Mouse (Mus musculus): ENCODE results near the gene Sarnp. TPM values are rescaled to one million over a fixed set of nuclear protein-coding genes. Genes with fewer than 3 reads are reported as not detected.

The Sarnp gene
- total RNA-seq, 2 experiments from 2014 or later, result 33.3 to 36.3 TPM

DNA sequence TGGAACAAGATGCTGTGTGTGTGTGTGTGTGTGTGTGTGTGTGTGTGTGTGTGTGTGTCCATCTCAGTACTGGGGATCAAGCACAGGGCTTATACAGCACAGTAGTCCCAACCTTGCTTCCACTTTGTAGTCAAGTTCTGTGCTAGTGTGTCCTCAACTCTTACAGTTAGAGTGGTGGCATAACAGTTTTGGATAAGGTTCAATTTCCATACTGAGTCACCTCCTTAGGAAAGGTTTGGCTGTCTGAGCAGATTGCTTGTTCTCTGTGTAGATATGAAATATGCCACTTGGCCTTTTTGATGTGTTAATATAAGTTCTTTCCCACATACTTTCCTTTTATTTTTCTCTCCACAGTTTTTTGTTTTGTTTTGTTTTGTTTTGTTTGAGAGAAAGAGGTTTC lies 61.2 kb downstream of the Sarnp start:
- intact Hi-C loops (cut with DNase I; ENCODE audit: low total_unique reads), result no loop called here
- DNase-seq, result no peak

DNA sequence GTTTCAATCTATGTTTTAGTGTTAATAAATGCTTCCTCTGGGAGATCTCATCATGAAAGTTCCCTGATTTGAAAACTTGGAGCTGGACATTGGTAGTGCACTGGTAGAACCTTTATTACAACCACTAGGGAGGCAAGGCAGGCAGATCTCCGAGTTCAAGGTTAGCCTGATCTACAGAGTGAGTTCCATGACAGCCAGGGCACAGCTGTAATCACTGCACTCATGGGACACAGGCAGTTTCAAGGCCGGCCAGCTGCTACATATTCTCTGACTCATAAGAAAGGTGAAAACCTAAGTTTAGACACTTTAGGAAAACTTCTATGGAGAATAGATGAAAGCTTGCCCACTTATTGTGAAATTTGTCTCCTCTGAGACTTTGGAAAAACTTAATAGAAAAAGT lies 61.7 kb downstream of the Sarnp start:
- intact Hi-C loops (cut with DNase I; ENCODE audit: low total_unique reads), result no loop called here

DNA sequence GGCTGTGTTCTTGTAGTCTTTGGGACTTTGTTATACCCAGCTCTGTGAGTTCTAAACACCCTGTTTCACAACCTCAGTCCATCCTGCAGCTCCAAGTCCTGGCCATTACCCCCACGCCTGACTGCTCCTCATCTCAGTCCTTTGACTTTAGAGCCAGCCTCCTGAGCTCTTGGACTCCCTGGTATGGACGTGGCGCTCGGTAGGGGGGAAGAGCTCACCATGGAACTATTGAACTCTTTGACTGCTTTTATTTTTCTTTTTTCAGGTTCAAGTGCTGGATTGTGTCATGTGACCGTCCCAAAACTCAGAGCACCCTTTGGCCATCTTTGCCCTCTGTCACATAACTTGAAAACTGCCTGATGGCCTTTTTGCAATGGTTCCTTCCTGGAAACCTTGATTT lies 64.9 kb downstream of the Sarnp start:
- no peak for DNase-seq
- intact Hi-C loops (cut with DNase I; ENCODE audit: low total_unique reads), result no loop called here

More for the DNA sequence above, 61.7 kb downstream of the Sarnp start:
- no peak for DNase-seq

GRCm38 (mm10) chr10:128888941-128889827 lies 72.1 kb downstream of the Sarnp start:
- intact Hi-C loops (cut with DNase I; ENCODE audit: low total_unique reads), result no loop called here

DNA sequence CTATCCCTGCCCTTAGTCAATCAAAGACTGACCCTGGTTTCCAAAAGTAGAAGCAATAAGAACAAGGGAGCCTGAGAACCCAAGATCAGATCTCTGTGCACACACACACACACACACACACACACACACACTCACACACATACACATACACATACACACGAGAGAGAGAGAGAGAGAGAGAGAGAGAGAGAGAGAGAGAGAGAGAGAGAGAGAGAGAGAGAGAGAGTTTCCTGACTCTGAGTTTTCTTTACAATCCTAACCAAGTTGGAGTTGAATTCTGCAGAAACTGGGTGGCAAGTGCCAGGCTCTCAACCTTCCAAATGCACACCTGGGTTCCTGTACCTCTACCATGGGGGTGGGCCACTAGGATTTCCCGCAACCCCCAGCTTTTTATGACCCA lies 72.7 kb downstream of the Sarnp start:
- DNase-seq, result no peak
- intact Hi-C loops (cut with DNase I; ENCODE audit: low total_unique reads), result loop anchor here (5.0 kb wide), 2 partner anchors 43 to 158 kb away; no protein-coding TSS in a partner anchor

More at GRCm38 (mm10) chr10:128888941-128889827, 72.1 kb downstream of the Sarnp start:
- no peak for DNase-seq

DNA sequence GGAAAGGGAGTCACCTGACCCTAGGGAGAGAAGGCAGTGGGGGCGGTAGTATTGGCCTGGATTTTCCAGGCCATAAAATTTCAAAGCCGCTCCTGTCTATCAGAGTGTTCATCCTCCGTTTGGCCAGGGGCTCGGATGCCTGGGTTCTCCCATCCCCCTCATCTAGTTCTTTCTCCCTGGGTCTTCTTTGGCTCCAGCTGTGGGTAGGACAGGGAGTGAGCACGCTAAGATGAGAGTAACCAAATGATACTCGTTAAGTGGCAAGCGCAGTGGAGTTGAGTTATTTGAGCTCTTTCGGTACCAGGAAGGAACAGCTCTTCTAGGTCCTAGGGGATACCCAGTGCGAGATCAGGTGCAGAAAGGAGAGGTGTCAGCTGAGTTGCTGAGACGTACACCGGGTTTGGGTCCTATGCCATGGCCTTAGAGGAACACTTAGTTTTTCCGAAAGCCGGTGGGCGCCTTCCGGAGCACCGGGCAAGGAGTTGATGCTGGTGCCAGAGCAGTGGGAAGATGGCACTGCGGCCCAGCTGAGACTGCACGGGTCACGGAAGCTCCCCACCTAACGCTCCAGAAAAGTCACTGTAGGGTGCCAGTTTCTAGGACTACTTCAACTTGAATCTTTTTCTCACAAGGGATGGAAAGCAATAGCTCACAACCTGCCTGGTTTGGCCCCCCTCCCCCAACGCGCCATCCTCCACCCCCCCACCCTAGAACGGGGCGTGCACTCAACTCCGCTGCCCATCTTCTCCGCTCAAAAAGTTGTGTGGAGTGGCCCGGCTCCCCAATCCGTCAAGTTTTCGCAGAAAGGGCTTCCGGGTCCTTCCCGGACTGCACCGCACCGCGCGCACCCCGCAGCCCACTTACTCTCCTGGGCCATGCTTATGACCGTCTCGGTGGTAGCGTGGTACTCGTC lies 73.5 kb downstream of the Sarnp start:
- intact Hi-C loops (cut with DNase I; ENCODE audit: low total_unique reads), result loop anchor here (5.0 kb wide), 2 partner anchors 43 to 158 kb away; no protein-coding TSS in a partner anchor

GRCm38 (mm10) chr10:128891296-128892094 lies 74.4 kb downstream of the Sarnp start, which contains the start of gene Gdf11:
Gene Gdf11 (minus strand): TSS chr10:128891718.
- intact Hi-C loops (cut with DNase I; ENCODE audit: low total_unique reads), result loop anchor here (5.0 kb wide), 2 partner anchors 44 to 159 kb away; no protein-coding TSS in a partner anchor
- peak; percentile 65 for DNase-seq

More for the DNA sequence above, 73.5 kb downstream of the Sarnp start:
- no peak for DNase-seq

GRCm38 (mm10) chr10:128892246-128892645 lies 75.1 kb downstream of the Sarnp start:
- DNase-seq, result no peak
- intact Hi-C loops (cut with DNase I; ENCODE audit: low total_unique reads), result loop anchor here (5.0 kb wide), 2 partner anchors 45 to 160 kb away; no protein-coding TSS in a partner anchor

DNA sequence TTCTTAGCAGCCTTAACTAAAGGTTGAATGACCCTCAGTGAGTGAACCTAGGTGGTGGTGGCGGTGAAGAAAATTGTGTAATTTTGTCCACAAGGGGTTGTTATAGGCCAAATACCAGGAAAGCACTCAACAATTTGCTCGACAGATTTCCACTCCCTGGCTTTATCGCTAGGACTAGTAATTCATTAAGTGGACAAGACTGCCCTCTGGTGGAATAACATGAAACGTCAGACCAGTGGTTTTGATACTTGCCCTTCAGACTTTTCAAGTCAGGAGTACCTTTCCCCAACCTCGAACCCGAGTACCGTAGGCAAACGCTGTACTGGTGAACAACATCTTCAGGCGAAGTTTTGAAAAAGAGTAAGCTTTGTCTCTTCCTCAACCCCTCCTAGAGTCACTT lies 78.3 kb downstream of the Sarnp start:
- intact Hi-C loops (cut with DNase I; ENCODE audit: low total_unique reads), result no loop called here
- DNase-seq, result peak; percentile 48

DNA sequence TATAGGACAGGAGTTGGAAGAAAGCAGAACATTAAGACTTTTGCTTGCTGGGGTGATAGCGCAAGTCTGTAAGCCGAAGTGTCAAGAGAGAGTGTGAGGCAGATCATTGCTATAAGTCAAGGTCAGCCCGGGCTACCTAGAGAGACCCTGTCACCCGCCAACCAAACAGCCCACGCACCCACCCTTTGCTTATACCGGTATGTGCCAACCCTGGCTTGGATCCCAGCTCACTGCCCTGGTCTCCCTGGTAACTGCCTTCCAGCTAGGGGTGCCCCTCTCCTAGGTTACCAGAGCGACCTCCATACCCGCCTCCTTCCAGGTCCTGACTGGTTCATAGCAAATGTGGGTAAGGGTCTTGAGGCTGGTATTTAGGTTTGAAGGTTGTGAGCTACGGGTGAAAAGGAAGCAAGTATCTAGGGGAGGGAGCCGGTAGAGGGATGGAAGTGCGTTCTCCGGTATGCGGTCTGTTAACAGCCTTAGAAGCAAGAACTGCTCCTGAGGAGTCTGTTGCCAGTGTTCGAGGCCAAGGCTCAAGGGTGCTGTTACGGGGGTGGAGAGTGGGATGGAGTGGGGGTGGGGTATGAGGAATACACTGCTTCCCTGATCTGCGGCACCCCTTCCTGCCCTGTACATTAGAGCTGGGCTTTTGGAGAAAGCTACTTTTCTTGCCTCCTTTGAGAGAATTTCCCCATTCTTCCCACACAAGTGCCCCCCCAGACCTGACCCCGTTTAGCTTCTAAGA lies 79.0 kb downstream of the Sarnp start:
- intact Hi-C loops (cut with DNase I; ENCODE audit: low total_unique reads), result no loop called here
- DNase-seq, result no peak

DNA sequence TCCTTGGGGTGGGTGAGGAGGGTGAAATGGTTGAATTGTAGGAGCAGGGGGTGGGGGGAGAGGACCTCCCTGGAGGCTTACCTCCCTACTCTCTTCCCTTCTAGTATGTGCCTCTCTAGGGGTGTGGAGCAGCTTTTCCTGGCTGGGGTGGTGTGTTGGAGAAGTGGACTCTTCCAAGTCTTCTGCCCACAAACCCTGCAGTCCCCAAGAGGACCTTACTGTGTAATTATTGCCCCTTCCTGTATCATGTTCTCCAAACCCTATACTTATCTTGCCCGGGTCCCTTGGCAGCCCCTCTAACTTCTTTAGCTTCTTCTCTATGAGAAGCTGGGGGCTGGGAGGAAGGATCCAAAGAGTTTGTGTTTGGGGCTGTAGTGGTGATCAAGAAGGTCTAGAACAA lies 79.7 kb downstream of the Sarnp start:
- intact Hi-C loops (cut with DNase I; ENCODE audit: low total_unique reads), result no loop called here
- DNase-seq, result no peak

DNA sequence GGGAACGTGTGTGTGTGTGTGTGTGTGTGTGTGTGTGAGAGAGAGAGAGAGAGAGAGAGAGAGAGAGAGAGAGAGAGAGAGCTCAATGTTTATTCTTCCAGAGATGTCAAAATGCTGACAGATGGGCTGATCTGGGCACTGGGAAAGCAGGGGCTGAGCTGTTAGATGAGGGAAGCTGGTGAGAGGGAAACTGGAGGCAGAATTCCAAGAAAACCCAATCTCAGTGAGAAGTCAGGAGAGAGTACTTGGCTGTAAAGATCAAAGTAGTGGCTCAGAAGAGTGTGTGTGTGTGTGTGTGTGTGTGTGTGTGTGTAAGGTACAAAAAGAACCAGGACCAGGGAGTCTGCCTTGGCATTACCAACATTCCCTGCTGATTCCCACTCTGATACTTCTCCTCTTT lies 80.4 kb downstream of the Sarnp start:
- intact Hi-C loops (cut with DNase I; ENCODE audit: low total_unique reads), result no loop called here
- no peak for DNase-seq

GRCm38 (mm10) chr10:128899759-128900490 lies 82.8 kb downstream of the Sarnp start:
- DNase-seq, result no peak
- intact Hi-C loops (cut with DNase I; ENCODE audit: low total_unique reads), result no loop called here

DNA sequence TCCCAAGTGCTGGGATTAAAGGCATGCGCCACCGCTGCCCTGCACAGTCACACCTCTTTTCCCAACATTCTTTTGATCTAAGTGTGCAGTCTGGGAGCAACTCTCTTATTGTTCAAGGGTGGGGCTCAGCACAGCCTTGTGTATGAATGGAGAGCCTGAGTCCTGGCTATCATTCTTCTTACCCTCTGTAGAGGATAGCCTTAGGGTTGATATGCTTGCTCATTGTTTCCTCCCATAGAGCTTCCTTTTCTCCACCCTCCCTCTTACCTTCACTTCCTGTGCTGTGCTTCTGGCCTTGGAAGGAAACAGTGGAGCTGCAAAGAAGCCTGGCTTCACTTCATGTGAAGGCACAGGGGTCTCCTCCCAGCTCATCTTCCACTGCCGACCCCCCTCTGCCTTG lies 83.6 kb downstream of the Sarnp start, which contains the start of gene Cd63:
Gene Cd63 (plus strand): TSS at position 292 of the 400 bp plus-strand sequence.
- DNase-seq, result no peak
- intact Hi-C loops (cut with DNase I; ENCODE audit: low total_unique reads), result no loop called here

GRCm38 (mm10) chr10:128901409-128901808 lies 84.3 kb downstream of the Sarnp start:
- intact Hi-C loops (cut with DNase I; ENCODE audit: low total_unique reads), result no loop called here
- DNase-seq, result no peak

- intact Hi-C loops (cut with DNase I; ENCODE audit: low total_unique reads), result no loop called here
- DNase-seq, result no peak
Observed at GRCm38 (mm10) chr10:128902409-128902988, 85.4 kb downstream of the Sarnp start.

DNA sequence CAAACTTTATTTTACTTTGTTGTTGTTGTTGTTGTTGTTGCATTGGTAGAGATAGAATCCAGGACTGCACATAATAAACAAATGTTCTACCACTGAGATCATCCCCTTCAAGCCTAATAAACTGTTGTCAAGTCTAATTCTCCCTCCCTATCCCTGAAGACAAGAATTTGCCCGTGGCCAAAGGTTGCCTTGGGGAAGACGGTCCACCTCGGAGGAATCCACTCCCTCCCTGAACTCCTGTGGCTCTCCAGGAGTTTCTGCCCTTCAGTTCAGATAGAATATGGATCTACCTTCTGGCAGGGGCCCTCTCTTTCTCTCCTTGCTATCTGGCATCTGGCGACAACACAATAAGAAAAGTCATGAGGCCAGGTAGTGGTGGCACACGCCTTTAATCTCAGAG lies 87.7 kb downstream of the Sarnp start:
- DNase-seq, result no peak
- intact Hi-C loops (cut with DNase I; ENCODE audit: low total_unique reads), result no loop called here
